Mouse (Mus musculus): ENCODE data around the gene Spock2. TPM values are rescaled to one million over a fixed set of nuclear protein-coding genes. Genes with fewer than 3 reads are reported as not detected.

Gene Spock2
- polyA plus RNA-seq, 1 experiment from 2014 or later, result 35.4 TPM

GRCm38 (mm10) chr10:60109989-60110388 is 4.0 kb downstream of the Spock2 start:
- H3K27ac ChIP-seq, result no peak overlapping the region

GRCm38 (mm10) chr10:60110908-60111475 is 5.0 kb downstream of the Spock2 start:
- Histone ChIP-seq H3K27me3 (peaks cover 22% of the 10 kb centered on the region), H3K4me3 (no peak overlapping the region), H3K9ac (no peak overlapping the region), H3K9me3 (replicated peaks) (no peaks in the 10 kb centered on the region), H3K36me3 (no peaks in the 10 kb centered on the region), H3K4me1 (peaks cover 32% of the 10 kb centered on the region), H3K4me2 (replicated peaks) (no peak overlapping the region), H3K27ac (no peak overlapping the region)
- ATAC-seq (ENCODE audit: low FRiP score), result no peak
- WGBS, result 87% methylated on average over 10 of the region's 10 CpGs

More at GRCm38 (mm10) chr10:60109989-60110388, 4.0 kb downstream of the Spock2 start:
- no peak overlapping the region for H3K4me2 ChIP-seq (replicated peaks)
- H3K9ac ChIP-seq, result no peak overlapping the region
- ATAC-seq (ENCODE audit: low FRiP score), result no peak
- H3K9me3 ChIP-seq (replicated peaks), result no peaks in the 10 kb centered on the region
- no peaks in the 10 kb centered on the region for H3K36me3 ChIP-seq
- peaks cover 30% of the 10 kb centered on the region for H3K4me1 ChIP-seq
- 80% methylated on average over 8 of the region's 8 CpGs for WGBS
- H3K27me3 ChIP-seq, result peaks cover 22% of the 10 kb centered on the region
- no peak overlapping the region for H3K4me3 ChIP-seq

GRCm38 (mm10) chr10:60113965-60114690 is 8.1 kb downstream of the Spock2 start:
- H3K9ac ChIP-seq, result no peak overlapping the region
- ATAC-seq (ENCODE audit: low FRiP score), result no peak
- H3K4me2 ChIP-seq (replicated peaks), result no peak overlapping the region
- no peaks in the 10 kb centered on the region for H3K9me3 ChIP-seq (replicated peaks)
- 84% methylated on average over 9 of the region's 9 CpGs for WGBS
- no peaks in the 10 kb centered on the region for H3K36me3 ChIP-seq
- no peak overlapping the region for H3K4me3 ChIP-seq
- H3K27me3 ChIP-seq, result 0 out of 2 replicates have a peak, but pooled peaks cover 2% of the 10 kb centered on the region
- H3K27ac ChIP-seq, result no peak overlapping the region
- peaks cover 36% of the 10 kb centered on the region for H3K4me1 ChIP-seq

- Histone ChIP-seq H3K36me3 (no peaks in the 10 kb centered on the region), H3K27me3 (no peaks in the 10 kb centered on the region), H3K9me3 (replicated peaks) (no peaks in the 10 kb centered on the region), H3K27ac (peak overlapping the region; percentile 66), H3K4me1 (peaks cover 33% of the 10 kb centered on the region), H3K4me2 (replicated peaks) (peak overlapping the region; percentile 49), H3K9ac (peak overlapping the region; percentile 32; the same call in 1 of the 2 replicates), H3K4me3 (peak overlapping the region; percentile 17; the same call in 1 of the 2 replicates)
- 7% methylated on average over 14 of the region's 14 CpGs for WGBS
- peak; percentile 88 for ATAC-seq (ENCODE audit: low FRiP score)
Observed at GRCm38 (mm10) chr10:60115345-60116185, 9.5 kb downstream of the Spock2 start.

- Histone ChIP-seq H3K9ac (no peak overlapping the region), H3K4me3 (no peak overlapping the region), H3K4me1 (peaks cover 33% of the 10 kb centered on the region), H3K9me3 (replicated peaks) (no peaks in the 10 kb centered on the region), H3K36me3 (peaks cover 7% of the 10 kb centered on the region; the same call in 1 of the 2 replicates), H3K4me2 (replicated peaks) (no peak overlapping the region), H3K27ac (no peak overlapping the region), H3K27me3 (no peaks in the 10 kb centered on the region)
- 47% methylated on average over 4 of the region's 4 CpGs for WGBS
- no peak for ATAC-seq (ENCODE audit: low FRiP score)
Observed at GRCm38 (mm10) chr10:60116997-60117396, 11.0 kb downstream of the Spock2 start.

- 64% methylated on average over 7 of the region's 7 CpGs for WGBS
- H3K9ac ChIP-seq, result no peak overlapping the region
- no peak overlapping the region for H3K4me2 ChIP-seq (replicated peaks)
- peaks cover 9% of the 10 kb centered on the region; the same call in 1 of the 2 replicates for H3K36me3 ChIP-seq
- H3K4me1 ChIP-seq, result peaks cover 33% of the 10 kb centered on the region
- no peak overlapping the region for H3K4me3 ChIP-seq
- no peak for ATAC-seq (ENCODE audit: low FRiP score)
- no peaks in the 10 kb centered on the region for H3K9me3 ChIP-seq (replicated peaks)
- no peaks in the 10 kb centered on the region for H3K27me3 ChIP-seq
- no peak overlapping the region for H3K27ac ChIP-seq
Observed at GRCm38 (mm10) chr10:60118464-60118863, 12.4 kb downstream of the Spock2 start.

GRCm38 (mm10) chr10:60120630-60121029 is 14.6 kb downstream of the Spock2 start:
- Histone ChIP-seq H3K27me3 (no peaks in the 10 kb centered on the region), H3K4me1 (peaks cover 28% of the 10 kb centered on the region), H3K27ac (no peak overlapping the region), H3K9ac (no peak overlapping the region), H3K4me3 (no peak overlapping the region), H3K9me3 (replicated peaks) (no peaks in the 10 kb centered on the region), H3K4me2 (replicated peaks) (no peak overlapping the region), H3K36me3 (peaks cover 9% of the 10 kb centered on the region; the same call in 1 of the 2 replicates)
- WGBS, result 81% methylated on average over 4 of the region's 4 CpGs
- ATAC-seq (ENCODE audit: low FRiP score), result no peak

GRCm38 (mm10) chr10:60124078-60124477 is 18.1 kb downstream of the Spock2 start:
- Histone ChIP-seq H3K36me3 (peaks cover 25% of the 10 kb centered on the region), H3K4me1 (peaks cover 7% of the 10 kb centered on the region; the same call in 1 of the 2 replicates), H3K27me3 (no peaks in the 10 kb centered on the region), H3K4me3 (no peak overlapping the region), H3K27ac (no peak overlapping the region), H3K4me2 (replicated peaks) (no peak overlapping the region), H3K9ac (no peak overlapping the region), H3K9me3 (replicated peaks) (no peaks in the 10 kb centered on the region)
- 61% methylated on average over 6 of the region's 6 CpGs for WGBS
- ATAC-seq (ENCODE audit: low FRiP score), result no peak

GRCm38 (mm10) chr10:60125529-60126327 is 19.7 kb downstream of the Spock2 start:
- peaks cover 7% of the 10 kb centered on the region; the same call in 1 of the 2 replicates for H3K4me1 ChIP-seq
- WGBS, result 28% methylated on average over 20 of the region's 22 CpGs
- peaks cover 25% of the 10 kb centered on the region for H3K36me3 ChIP-seq
- ATAC-seq (ENCODE audit: low FRiP score), result peak; percentile 41; the same call in 1 of the 2 replicates
- H3K4me2 ChIP-seq (replicated peaks), result 0 out of 2 replicates have a peak overlapping the region, but pooled peaks have one; percentile 8
- H3K27me3 ChIP-seq, result no peaks in the 10 kb centered on the region
- no peak overlapping the region for H3K4me3 ChIP-seq
- no peak overlapping the region for H3K27ac ChIP-seq
- no peaks in the 10 kb centered on the region for H3K9me3 ChIP-seq (replicated peaks)
- H3K9ac ChIP-seq, result no peak overlapping the region

- no peak overlapping the region for H3K27ac ChIP-seq
- 87% methylated on average over 9 of the region's 9 CpGs for WGBS
- ATAC-seq (ENCODE audit: low FRiP score), result no peak
- peaks cover 16% of the 10 kb centered on the region for H3K36me3 ChIP-seq
- H3K4me1 ChIP-seq, result peaks cover 7% of the 10 kb centered on the region; the same call in 1 of the 2 replicates
- H3K4me3 ChIP-seq, result no peak overlapping the region
- H3K27me3 ChIP-seq, result no peaks in the 10 kb centered on the region
- no peak overlapping the region for H3K9ac ChIP-seq
- no peak overlapping the region for H3K4me2 ChIP-seq (replicated peaks)
- H3K9me3 ChIP-seq (replicated peaks), result no peaks in the 10 kb centered on the region
Observed at GRCm38 (mm10) chr10:60128287-60128686, 22.3 kb downstream of the Spock2 start.

GRCm38 (mm10) chr10:60130504-60130903 is 24.5 kb downstream of the Spock2 start:
- Histone ChIP-seq H3K9me3 (replicated peaks) (no peaks in the 10 kb centered on the region), H3K9ac (no peak overlapping the region), H3K4me1 (peaks cover 10% of the 10 kb centered on the region), H3K4me3 (no peak overlapping the region), H3K27ac (no peak overlapping the region), H3K27me3 (no peaks in the 10 kb centered on the region), H3K36me3 (peaks cover 16% of the 10 kb centered on the region), H3K4me2 (replicated peaks) (no peak overlapping the region)
- ATAC-seq (ENCODE audit: low FRiP score), result no peak
- 85% methylated on average over 4 of the region's 4 CpGs for WGBS

Measured in hindbrain, embryonic 12.5 days (tissue).